Mouse (Mus musculus) heart, embryonic 15.5 days (tissue): Measurements from ENCODE around the gene Inpp4b. TPM values are rescaled to one million over a fixed set of nuclear protein-coding genes. Genes with fewer than 3 reads are reported as not detected.

ENCODE experiments used
- ATAC-seq: fragments of 200-750 bp; cut with Nextera tagmentation; replicated peaks from 2 replicates; pipeline ENCODE4 v1.8.0; 2017; ENCODE audit warnings: low read depth, moderate TSS enrichment; ENCODE audit not compliant: insufficient number of reproducible peaks, insufficient read depth, low FRiP score
- H3K27ac ChIP-seq: fragments of 300-500 bp; sonication (generic); 2 replicates; pipeline ENCODE4 v1.5.1; 2015; ENCODE audit warnings: mild to moderate bottlenecking, inconsistent platforms
- H3K27me3 ChIP-seq: fragments of 300-500 bp; sonication (generic); 2 replicates; pipeline ENCODE4 v1.6.1; 2015; ENCODE audit warnings: inconsistent platforms
- H3K36me3 ChIP-seq: fragments of 300-500 bp; sonication (generic); 2 replicates; pipeline ENCODE4 v1.6.1; 2015; ENCODE audit warnings: mild to moderate bottlenecking, inconsistent platforms
- H3K4me1 ChIP-seq: fragments of 300-500 bp; sonication (generic); replicated peaks from 2 replicates; pipeline ENCODE4 v1.6.1; 2015; ENCODE audit warnings: inconsistent platforms
- H3K4me2 ChIP-seq: fragments of 300-500 bp; sonication (generic); 2 replicates; pipeline ENCODE4 v1.6.1; 2015; ENCODE audit warnings: inconsistent platforms, mild to moderate bottlenecking, moderate library complexity
- H3K4me3 ChIP-seq: fragments of 300-500 bp; sonication (generic); 2 replicates; pipeline ENCODE4 v1.5.1; 2015; ENCODE audit warnings: mild to moderate bottlenecking, inconsistent platforms
- H3K9ac ChIP-seq: fragments of 300-500 bp; sonication (generic); 2 replicates; pipeline ENCODE4 v1.6.1; 2015; ENCODE audit warnings: mild to moderate bottlenecking, inconsistent platforms
- H3K9me3 ChIP-seq: fragments of 300-500 bp; sonication (generic); replicated peaks from 2 replicates; pipeline ENCODE4 v1.6.1; 2016; ENCODE audit warnings: inconsistent platforms
- WGBS: fragments of 180-500 bp; shearing (Covaris S2); methylation state at CpG from one replicate; pipeline ENCODE4 v1.1.7; 2015; ENCODE audit warnings: mixed read lengths; 5-methylcytosine and 5-hydroxymethylcytosine counted together
- polyA plus RNA-seq: library from polyadenylated mRNA; unstranded; fragments of >200 nt; fragmentation: Nextera tagmentation; extraction: Ambion mirVana; gene quantifications from 2 replicates; pipeline ENCODE4 v1.2.1, GENCODE M21; 2015

Inpp4b gene
- polyA plus RNA-seq, 1 experiment from 2014 or later = 11.4 TPM

- no peak overlapping the region for H3K27ac ChIP-seq
- H3K36me3 ChIP-seq = no peaks in the 10 kb centered on the region
- ATAC-seq = no peak
- H3K4me1 ChIP-seq = 0 out of 2 replicates have a peak, but pooled peaks cover 3% of the 10 kb centered on the region
- H3K4me2 ChIP-seq = no peak overlapping the region
- H3K4me3 ChIP-seq = no peak overlapping the region
- no peak overlapping the region for H3K9ac ChIP-seq
- no peaks in the 10 kb centered on the region for H3K9me3 ChIP-seq
- no peaks in the 10 kb centered on the region for H3K27me3 ChIP-seq
- WGBS = 35% methylated on average over 3 of the region's 3 CpGs
These were observed 469.8 kb downstream of the Inpp4b start for GRCm38 (mm10) chr8:81812051-81812751.

GRCm38 (mm10) chr8:81814742-81815141 lies 472.4 kb downstream of the Inpp4b start:
- Histone ChIP-seq H3K27me3 (no peaks in the 10 kb centered on the region), H3K4me3 (no peak overlapping the region), H3K27ac (no peak overlapping the region), H3K9me3 (no peaks in the 10 kb centered on the region), H3K4me2 (no peak overlapping the region), H3K36me3 (no peaks in the 10 kb centered on the region), H3K4me1 (no peaks in the 10 kb centered on the region), H3K9ac (no peak overlapping the region)
- ATAC-seq = no peak
- 58% methylated on average over 3 of the region's 3 CpGs for WGBS

DNA sequence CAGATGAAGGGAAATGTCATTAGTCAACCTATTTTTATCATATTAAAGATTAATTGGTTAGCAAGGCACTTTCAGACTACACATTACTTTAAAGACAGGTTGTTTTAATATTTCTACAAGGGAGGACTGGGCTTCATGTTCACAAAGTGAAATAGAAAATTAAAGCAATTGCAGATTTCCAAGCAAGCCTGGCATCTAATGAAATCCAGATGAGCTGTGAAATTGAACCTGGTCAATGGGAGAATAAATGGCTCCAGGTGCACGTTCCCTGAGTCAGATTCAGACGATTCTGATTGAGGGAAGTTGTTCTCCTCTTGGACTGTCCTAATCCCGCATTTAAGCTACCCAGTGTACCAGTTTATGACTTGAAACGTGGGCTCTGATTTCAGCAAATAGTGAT lies 473.2 kb downstream of the Inpp4b start:
- Histone ChIP-seq H3K4me1 (no peaks in the 10 kb centered on the region), H3K9me3 (no peaks in the 10 kb centered on the region), H3K27me3 (no peaks in the 10 kb centered on the region), H3K27ac (no peak overlapping the region), H3K36me3 (no peaks in the 10 kb centered on the region), H3K4me2 (no peak overlapping the region), H3K9ac (no peak overlapping the region), H3K4me3 (no peak overlapping the region)
- no peak for ATAC-seq
- 62% methylated on average over 4 of the region's 4 CpGs for WGBS

DNA sequence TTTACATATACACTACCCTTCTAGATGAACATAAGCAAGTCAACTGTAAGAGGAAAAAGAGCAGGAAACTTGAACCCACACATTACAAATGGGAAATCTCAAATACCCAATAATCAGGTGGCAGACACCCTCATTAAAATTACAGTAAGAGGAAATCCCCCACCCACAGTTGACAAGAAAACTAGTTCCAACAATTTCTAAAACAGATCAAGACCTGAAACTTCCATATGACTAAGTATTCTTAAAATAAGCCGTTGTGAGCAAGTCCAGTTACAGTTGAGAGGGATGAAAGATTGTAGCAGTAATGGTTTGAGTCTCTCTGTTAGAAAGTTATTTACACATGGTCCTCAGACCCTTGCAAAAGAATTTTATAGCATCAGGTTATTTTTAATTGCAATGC lies 480.8 kb downstream of the Inpp4b start:
- ATAC-seq = no peak
- no peaks in the 10 kb centered on the region; the same call in 1 of the 2 replicates for H3K4me1 ChIP-seq
- no peak overlapping the region for H3K27ac ChIP-seq
- no peak overlapping the region for H3K4me2 ChIP-seq
- H3K36me3 ChIP-seq = no peaks in the 10 kb centered on the region
- H3K9me3 ChIP-seq = no peaks in the 10 kb centered on the region
- no peak overlapping the region for H3K4me3 ChIP-seq
- no peaks in the 10 kb centered on the region for H3K27me3 ChIP-seq
- 75% methylated on average over 1 of the region's 1 CpGs for WGBS
- H3K9ac ChIP-seq = no peak overlapping the region

- Histone ChIP-seq H3K27me3 (no peaks in the 10 kb centered on the region), H3K4me3 (no peak overlapping the region), H3K27ac (no peak overlapping the region), H3K4me2 (no peak overlapping the region), H3K9me3 (no peaks in the 10 kb centered on the region), H3K9ac (no peak overlapping the region), H3K36me3 (no peaks in the 10 kb centered on the region), H3K4me1 (no peaks in the 10 kb centered on the region; the same call in 1 of the 2 replicates)
- 16% methylated on average over 2 of the region's 2 CpGs for WGBS
- no peak for ATAC-seq
These were observed 482.6 kb downstream of the Inpp4b start for GRCm38 (mm10) chr8:81824975-81825374.

DNA sequence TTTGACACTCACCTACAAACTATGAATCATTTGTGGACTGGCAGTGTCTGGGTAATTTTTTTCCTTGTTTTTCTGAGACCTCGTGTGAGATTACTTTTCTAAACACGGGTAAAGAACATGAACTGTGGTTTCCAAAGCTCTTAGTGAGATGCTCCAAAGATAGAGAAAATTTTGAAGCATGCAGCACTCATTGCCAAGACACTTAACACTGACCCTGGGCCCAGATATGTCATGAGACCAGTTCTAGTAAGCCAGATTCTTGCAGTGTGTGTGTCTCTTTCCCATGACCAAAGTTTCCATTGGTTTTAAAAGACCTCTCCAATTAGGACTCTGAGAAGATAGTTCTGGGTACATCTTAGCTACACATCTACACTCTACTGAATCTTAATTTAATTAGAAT lies 484.1 kb downstream of the Inpp4b start:
- no peak for ATAC-seq
- no peaks in the 10 kb centered on the region for H3K9me3 ChIP-seq
- no peak overlapping the region for H3K9ac ChIP-seq
- no peak overlapping the region for H3K27ac ChIP-seq
- H3K27me3 ChIP-seq = no peaks in the 10 kb centered on the region
- 60% methylated on average over 2 of the region's 2 CpGs for WGBS
- no peaks in the 10 kb centered on the region; the same call in 1 of the 2 replicates for H3K4me1 ChIP-seq
- H3K36me3 ChIP-seq = no peaks in the 10 kb centered on the region
- no peak overlapping the region for H3K4me2 ChIP-seq
- H3K4me3 ChIP-seq = no peak overlapping the region

GRCm38 (mm10) chr8:81827306-81827913 lies 485.1 kb downstream of the Inpp4b start:
- Histone ChIP-seq H3K36me3 (no peaks in the 10 kb centered on the region), H3K4me3 (no peak overlapping the region), H3K9me3 (no peaks in the 10 kb centered on the region), H3K4me2 (no peak overlapping the region), H3K4me1 (no peaks in the 10 kb centered on the region; the same call in 1 of the 2 replicates), H3K27ac (no peak overlapping the region), H3K9ac (no peak overlapping the region), H3K27me3 (no peaks in the 10 kb centered on the region)
- WGBS = 76% methylated on average over 2 of the region's 2 CpGs
- no peak for ATAC-seq

GRCm38 (mm10) chr8:81831430-81831829 lies 489.1 kb downstream of the Inpp4b start:
- H3K36me3 ChIP-seq = no peaks in the 10 kb centered on the region
- H3K27me3 ChIP-seq = no peaks in the 10 kb centered on the region
- ATAC-seq = no peak
- H3K27ac ChIP-seq = no peak overlapping the region
- H3K9ac ChIP-seq = no peak overlapping the region
- H3K9me3 ChIP-seq = no peaks in the 10 kb centered on the region
- no peaks in the 10 kb centered on the region; the same call in 1 of the 2 replicates for H3K4me1 ChIP-seq
- no peak overlapping the region for H3K4me3 ChIP-seq
- H3K4me2 ChIP-seq = no peak overlapping the region

DNA sequence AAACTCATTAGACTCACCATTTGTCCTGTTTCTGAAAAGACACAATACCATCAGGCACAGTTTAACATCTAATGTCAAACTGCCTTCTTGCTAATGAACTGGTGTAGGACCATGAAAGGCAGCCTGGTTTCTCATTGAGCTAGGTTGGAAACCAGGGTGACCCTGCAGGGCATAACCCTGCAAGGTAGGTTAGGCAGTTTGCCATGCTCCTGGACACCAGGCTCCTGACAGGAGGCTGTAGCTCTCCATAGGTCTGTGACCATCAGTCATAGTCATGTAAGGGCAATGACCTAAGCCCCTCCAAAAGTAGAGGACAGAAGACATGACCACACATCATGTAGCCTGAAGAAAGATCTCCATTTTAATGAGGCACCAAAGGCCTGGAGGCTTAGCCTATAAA lies 491.5 kb downstream of the Inpp4b start:
- H3K9ac ChIP-seq = no peak overlapping the region
- no peaks in the 10 kb centered on the region for H3K4me1 ChIP-seq
- H3K36me3 ChIP-seq = no peaks in the 10 kb centered on the region
- no peak overlapping the region for H3K27ac ChIP-seq
- H3K9me3 ChIP-seq = no peaks in the 10 kb centered on the region
- no peak for ATAC-seq
- H3K27me3 ChIP-seq = no peaks in the 10 kb centered on the region
- H3K4me2 ChIP-seq = no peak overlapping the region
- no peak overlapping the region for H3K4me3 ChIP-seq

GRCm38 (mm10) chr8:81840512-81840911 lies 498.2 kb downstream of the Inpp4b start:
- no peak overlapping the region for H3K27ac ChIP-seq
- ATAC-seq = no peak
- H3K4me2 ChIP-seq = no peak overlapping the region
- no peaks in the 10 kb centered on the region for H3K9me3 ChIP-seq
- H3K9ac ChIP-seq = no peak overlapping the region
- no peak overlapping the region for H3K4me3 ChIP-seq
- no peaks in the 10 kb centered on the region for H3K36me3 ChIP-seq
- no peaks in the 10 kb centered on the region for H3K4me1 ChIP-seq
- H3K27me3 ChIP-seq = no peaks in the 10 kb centered on the region

DNA sequence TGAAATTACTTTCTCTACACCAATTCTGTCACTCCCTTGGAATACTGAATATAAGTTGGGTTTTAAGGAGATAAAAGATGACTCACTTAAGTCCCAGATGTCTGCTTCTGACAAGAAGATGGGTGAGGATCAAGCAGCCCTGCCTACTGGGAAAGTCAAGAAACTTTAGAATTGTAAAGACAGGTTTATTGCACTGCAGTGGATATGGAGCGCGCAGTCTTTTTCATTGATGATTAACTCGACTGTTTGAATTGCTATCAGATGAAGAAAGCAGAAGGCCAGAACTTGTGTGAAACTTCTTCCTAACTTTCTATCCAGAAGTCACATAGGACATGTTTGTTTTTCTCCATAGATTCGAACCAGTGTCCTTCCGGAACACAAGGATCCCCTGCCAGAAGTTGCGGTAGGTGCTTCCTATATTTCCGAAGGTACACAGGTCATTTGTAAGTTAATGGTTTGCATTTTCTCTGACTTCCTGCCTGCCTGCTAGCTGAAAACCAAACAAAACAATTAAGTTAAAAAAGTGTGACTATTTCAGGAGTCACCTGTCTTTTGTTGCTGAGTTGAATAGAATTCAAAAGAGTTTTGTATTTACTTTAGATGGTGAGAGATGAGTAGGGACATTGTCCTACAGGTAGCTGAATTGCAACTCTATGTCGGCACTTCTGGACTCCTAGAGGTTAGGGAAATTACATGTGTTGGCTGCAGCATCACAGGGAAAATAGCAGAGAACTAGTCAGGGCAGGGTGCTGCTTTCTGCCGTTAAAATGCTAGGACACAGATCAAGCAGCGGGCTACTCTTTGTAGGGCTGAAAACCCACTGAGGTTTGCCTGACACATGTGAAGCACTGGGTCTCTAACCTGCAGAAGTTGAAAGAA lies 502.0 kb downstream of the Inpp4b start:
- WGBS = 84% methylated on average over 10 of the region's 10 CpGs
- Histone ChIP-seq H3K27ac (no peak overlapping the region), H3K4me1 (no peaks in the 10 kb centered on the region), H3K36me3 (no peaks in the 10 kb centered on the region), H3K9me3 (no peaks in the 10 kb centered on the region), H3K27me3 (no peaks in the 10 kb centered on the region), H3K4me3 (no peak overlapping the region), H3K4me2 (no peak overlapping the region), H3K9ac (no peak overlapping the region)
- ATAC-seq = no peak
